Mouse (Mus musculus) lung, embryonic 16.5 days (tissue): Measurements from ENCODE around the gene Saysd1. TPM values are rescaled to one million over a fixed set of nuclear protein-coding genes. Genes with fewer than 3 reads are reported as not detected.

Source experiments
- ATAC-seq: fragments of 200-750 bp; cut with Nextera tagmentation; 2 replicates; pipeline ENCODE4 v1.8.0; 2017; ENCODE audit warnings: low read depth, mild to moderate bottlenecking, moderate library complexity
- H3K27ac ChIP-seq: fragments of 300-500 bp; sonication (generic); 2 replicates; pipeline ENCODE4 v1.5.1; 2014; ENCODE audit warnings: mild to moderate bottlenecking, control low read depth, low read length
- H3K27me3 ChIP-seq: fragments of 300-500 bp; sonication (generic); 2 replicates; pipeline ENCODE4 v1.6.1; 2014; ENCODE audit warnings: low read depth, low read length, mixed read lengths; ENCODE audit not compliant: control insufficient read depth, insufficient read depth
- H3K36me3 ChIP-seq: fragments of 300-500 bp; sonication (generic); 2 replicates; pipeline ENCODE4 v1.6.1; 2014; ENCODE audit warnings: low read length; ENCODE audit not compliant: control insufficient read depth, insufficient read depth
- H3K4me1 ChIP-seq: fragments of 300-500 bp; sonication (generic); replicated peaks from 2 replicates; pipeline ENCODE4 v1.6.1; 2014; ENCODE audit warnings: low read length, mixed read lengths; ENCODE audit not compliant: control insufficient read depth, insufficient read depth
- H3K4me2 ChIP-seq: fragments of 300-500 bp; sonication (generic); 2 replicates; pipeline ENCODE4 v1.6.1; 2014; ENCODE audit warnings: low read depth, low read length, control low read depth
- H3K4me3 ChIP-seq: fragments of 300-500 bp; sonication (generic); 2 replicates; pipeline ENCODE4 v1.5.1; 2014; ENCODE audit warnings: mild to moderate bottlenecking, low read length, control low read depth
- H3K9ac ChIP-seq: fragments of 300-500 bp; sonication (generic); 2 replicates; pipeline ENCODE4 v1.6.1; 2014; ENCODE audit warnings: low read length, control low read depth
- H3K9me3 ChIP-seq: fragments of 300-500 bp; sonication (generic); 2 replicates; pipeline ENCODE4 v1.6.1; 2016; ENCODE audit warnings: low read length; ENCODE audit not compliant: control insufficient read depth
- WGBS: fragments of 180-500 bp; shearing (Covaris S2); extraction: QIAGEN DNeasy Blood & Tissue Kit; methylation state at CpG from one replicate; pipeline ENCODE4 v1.1.7; 2014; 5-methylcytosine and 5-hydroxymethylcytosine counted together
- polyA plus RNA-seq: library from polyadenylated mRNA; unstranded; fragments of >200 nt; fragmentation: Nextera tagmentation; extraction: Ambion mirVana; gene quantifications from 2 replicates; pipeline ENCODE4 v1.2.1, GENCODE M21; 2015

The Saysd1 gene
- polyA plus RNA-seq, 1 experiment from 2014 or later = 12.4 TPM

DNA sequence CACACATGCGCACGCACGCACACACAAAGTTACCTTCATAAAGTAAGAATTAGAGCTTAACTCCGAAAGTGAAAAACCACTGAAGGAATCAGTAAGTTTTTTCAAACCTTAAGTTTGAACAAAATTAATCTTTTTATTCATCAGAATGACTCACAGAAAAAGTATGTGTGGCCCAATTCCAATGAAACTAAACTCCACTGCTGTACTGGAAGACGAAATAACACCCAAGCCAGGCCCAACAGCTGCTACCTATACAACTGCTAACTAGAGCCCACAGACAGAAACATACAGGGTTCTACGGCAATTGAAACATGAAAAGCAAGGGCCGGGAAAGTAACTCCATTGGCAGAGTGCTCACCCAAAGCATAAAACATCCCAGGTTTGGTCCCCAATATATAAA lies 62.8 kb downstream of the Saysd1 start:
- WGBS = 87% methylated on average over 7 of the region's 7 CpGs
- Histone ChIP-seq H3K9ac (no peak overlapping the region), H3K27ac (no peak overlapping the region), H3K27me3 (no peaks in the 10 kb centered on the region), H3K4me2 (no peak overlapping the region), H3K4me1 (no peaks in the 10 kb centered on the region), H3K36me3 (no peaks in the 10 kb centered on the region), H3K9me3 (no peaks in the 10 kb centered on the region), H3K4me3 (no peak overlapping the region)
- no peak for ATAC-seq

DNA sequence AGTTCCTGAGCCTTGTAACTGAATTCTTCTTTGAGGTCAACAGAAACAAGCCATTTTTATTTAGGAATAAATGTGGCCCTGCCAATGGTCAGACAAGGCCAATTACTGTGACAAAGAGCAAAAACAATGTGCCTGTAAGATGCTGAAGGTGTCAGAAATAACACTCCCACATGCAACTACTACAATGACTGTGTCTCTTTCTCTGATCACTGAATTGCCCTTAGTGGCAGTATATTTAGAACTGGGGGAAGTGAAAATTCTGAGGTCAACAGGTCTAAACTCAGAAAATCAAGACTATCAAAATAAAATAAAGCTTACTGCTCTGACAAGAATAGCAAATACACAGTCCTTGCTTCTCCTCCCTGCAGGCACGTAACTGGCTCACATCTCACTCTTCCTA lies 63.6 kb downstream of the Saysd1 start:
- no peak for ATAC-seq
- 69% methylated on average over 1 of the region's 1 CpGs for WGBS
- H3K9ac ChIP-seq = no peak overlapping the region
- no peaks in the 10 kb centered on the region for H3K27me3 ChIP-seq
- no peaks in the 10 kb centered on the region for H3K4me1 ChIP-seq
- no peak overlapping the region for H3K27ac ChIP-seq
- no peaks in the 10 kb centered on the region for H3K36me3 ChIP-seq
- no peak overlapping the region for H3K4me3 ChIP-seq
- H3K9me3 ChIP-seq = no peaks in the 10 kb centered on the region
- H3K4me2 ChIP-seq = no peak overlapping the region

DNA sequence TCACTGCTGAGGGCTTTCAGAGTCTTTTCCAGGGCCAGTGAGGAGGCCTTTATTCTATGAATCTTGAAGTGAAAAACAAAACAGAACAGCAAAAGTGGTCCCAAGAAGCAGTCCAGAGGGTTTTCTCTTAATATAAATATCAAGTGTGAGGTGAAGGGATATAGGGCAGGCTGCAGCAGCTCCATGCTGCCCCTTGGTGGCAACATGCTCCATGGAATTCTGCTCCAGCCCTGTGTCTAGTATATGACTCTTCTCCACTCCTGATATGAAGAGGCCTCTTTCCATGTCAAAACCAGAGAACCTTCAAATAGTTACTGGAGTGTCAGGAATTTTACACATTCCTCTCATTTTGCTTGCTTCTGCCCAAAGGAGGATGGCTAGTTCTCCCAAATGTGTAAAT lies 67.7 kb downstream of the Saysd1 start:
- H3K4me2 ChIP-seq = no peak overlapping the region
- no peaks in the 10 kb centered on the region for H3K36me3 ChIP-seq
- no peaks in the 10 kb centered on the region for H3K4me1 ChIP-seq
- no peak overlapping the region for H3K9ac ChIP-seq
- no peak for ATAC-seq
- no peaks in the 10 kb centered on the region for H3K27me3 ChIP-seq
- no peak overlapping the region for H3K27ac ChIP-seq
- no peaks in the 10 kb centered on the region for H3K9me3 ChIP-seq
- no peak overlapping the region for H3K4me3 ChIP-seq

DNA sequence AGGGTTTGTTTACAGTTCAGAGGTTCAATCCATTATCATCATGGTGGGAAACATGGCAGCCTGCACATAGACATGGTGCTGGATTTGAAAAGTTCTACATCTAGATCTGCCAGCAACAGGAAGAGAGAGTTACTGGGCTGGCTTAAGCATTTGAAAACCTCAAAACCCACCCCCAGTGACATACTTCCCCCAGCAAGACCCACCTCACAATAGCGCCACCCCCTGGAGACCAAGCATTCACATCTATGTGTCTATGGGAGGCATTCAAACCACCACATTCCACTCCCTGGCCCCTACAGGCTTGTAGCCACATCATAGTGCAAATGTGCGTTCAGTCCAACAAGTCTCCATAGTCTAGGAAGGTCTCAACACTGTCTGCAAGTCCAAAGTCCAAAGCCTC lies 70.0 kb downstream of the Saysd1 start:
- ATAC-seq = no peak
- 88% methylated on average over 2 of the region's 2 CpGs for WGBS

DNA sequence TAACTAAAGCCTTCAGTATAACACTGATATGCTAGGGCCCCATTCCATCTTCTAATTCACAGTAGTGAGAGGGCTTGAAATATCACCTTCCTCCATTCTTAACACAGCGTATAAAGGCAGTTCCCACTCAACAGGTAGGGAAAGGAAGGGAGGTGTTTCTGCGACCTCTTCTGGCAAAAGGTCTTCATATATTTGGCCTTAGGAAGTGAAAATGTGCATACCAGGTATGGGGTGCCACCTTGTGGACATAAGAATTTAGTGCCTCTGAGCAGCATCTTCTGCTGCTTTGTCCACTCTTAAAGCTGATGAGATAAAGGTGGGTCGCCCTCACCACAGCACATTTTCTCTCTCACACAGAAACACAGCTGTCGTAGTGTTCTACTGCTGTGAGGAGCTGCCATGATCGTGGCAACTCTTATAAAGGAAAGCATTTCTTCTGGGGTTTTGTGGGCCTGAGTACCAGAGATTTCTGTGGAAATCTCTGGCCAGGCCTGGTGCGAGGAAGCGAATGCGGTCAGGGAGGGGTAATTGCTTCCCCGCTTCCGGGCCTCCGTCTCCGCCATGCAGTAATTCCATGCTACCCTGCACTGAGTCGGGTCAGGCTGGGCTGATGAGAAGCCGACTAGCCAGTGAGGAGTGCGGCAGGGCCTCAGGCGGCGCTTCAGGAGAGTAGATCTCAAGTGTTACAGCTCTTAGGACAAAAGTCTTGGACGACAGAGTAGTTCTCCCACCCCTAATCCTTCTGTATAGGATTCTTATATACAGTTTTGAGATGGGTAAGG lies 70.8 kb downstream of the Saysd1 start:
- ATAC-seq = peak; percentile 60
- no peaks in the 10 kb centered on the region for H3K9me3 ChIP-seq
- no peak overlapping the region for H3K4me2 ChIP-seq
- no peaks in the 10 kb centered on the region for H3K27me3 ChIP-seq
- H3K4me3 ChIP-seq = no peak overlapping the region
- no peak overlapping the region for H3K27ac ChIP-seq
- no peaks in the 10 kb centered on the region for H3K4me1 ChIP-seq
- no peaks in the 10 kb centered on the region for H3K36me3 ChIP-seq
- WGBS = 37% methylated on average over 18 of the region's 18 CpGs
- H3K9ac ChIP-seq = no peak overlapping the region

More for the DNA sequence above, 70.0 kb downstream of the Saysd1 start:
- no peak overlapping the region for H3K27ac ChIP-seq
- no peaks in the 10 kb centered on the region for H3K36me3 ChIP-seq
- no peak overlapping the region for H3K4me2 ChIP-seq
- no peak overlapping the region for H3K9ac ChIP-seq
- no peak overlapping the region for H3K4me3 ChIP-seq
- H3K4me1 ChIP-seq = no peaks in the 10 kb centered on the region
- H3K9me3 ChIP-seq = no peaks in the 10 kb centered on the region
- H3K27me3 ChIP-seq = no peaks in the 10 kb centered on the region

DNA sequence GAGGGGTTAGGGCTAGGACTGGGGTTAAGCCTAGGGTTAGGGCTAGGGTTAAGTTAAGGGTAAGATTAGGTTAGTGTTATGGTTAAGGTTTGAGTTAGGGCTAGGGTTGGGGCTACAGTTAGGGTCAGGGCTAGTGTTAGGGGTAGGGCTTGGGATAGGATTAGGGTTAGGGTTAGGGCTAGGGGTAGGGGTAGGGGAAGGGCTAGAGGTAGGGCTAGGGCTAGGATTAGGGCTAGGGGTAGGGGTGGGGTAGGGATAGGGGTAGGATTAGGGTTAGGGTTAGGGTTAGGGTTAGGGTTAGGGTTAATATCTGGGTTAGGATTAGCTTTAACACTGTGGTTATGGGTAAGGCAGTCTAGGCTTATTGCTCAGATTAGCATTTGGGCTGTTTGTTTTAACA lies 73.6 kb downstream of the Saysd1 start:
- no peak overlapping the region for H3K4me3 ChIP-seq

DNA sequence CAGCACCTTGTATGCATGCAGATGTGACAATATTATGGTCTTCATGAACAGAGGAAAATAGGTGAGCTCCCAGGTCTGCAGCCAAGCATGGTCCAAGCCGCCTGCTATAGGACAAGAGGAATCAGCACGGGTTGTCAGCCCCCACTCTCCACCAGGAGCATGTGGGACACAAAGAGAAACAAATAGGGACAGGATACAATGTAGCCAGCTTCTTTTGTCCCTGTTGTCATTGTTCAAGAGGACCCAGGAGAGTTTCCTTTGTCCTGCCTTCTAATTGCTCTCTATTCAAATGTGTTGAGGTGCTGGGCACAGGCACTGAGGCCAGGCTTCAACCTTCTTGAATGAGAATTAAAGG lies 89.9 kb downstream of the Saysd1 start:
- H3K27me3 ChIP-seq = no peaks in the 10 kb centered on the region
- no peak overlapping the region for H3K4me2 ChIP-seq
- H3K27ac ChIP-seq = no peak overlapping the region
- 44% methylated on average over 2 of the region's 2 CpGs for WGBS
- no peak overlapping the region for H3K9ac ChIP-seq
- H3K9me3 ChIP-seq = no peaks in the 10 kb centered on the region
- no peak overlapping the region for H3K4me3 ChIP-seq
- ATAC-seq = no peak
- no peaks in the 10 kb centered on the region for H3K4me1 ChIP-seq
- no peaks in the 10 kb centered on the region for H3K36me3 ChIP-seq

More for the DNA sequence above, 73.6 kb downstream of the Saysd1 start:
- no peak overlapping the region for H3K4me2 ChIP-seq
- no peak overlapping the region for H3K27ac ChIP-seq
- H3K9me3 ChIP-seq = no peaks in the 10 kb centered on the region
- no peaks in the 10 kb centered on the region for H3K27me3 ChIP-seq
- ATAC-seq = no peak
- H3K9ac ChIP-seq = no peak overlapping the region
- no peaks in the 10 kb centered on the region for H3K36me3 ChIP-seq
- H3K4me1 ChIP-seq = no peaks in the 10 kb centered on the region

DNA sequence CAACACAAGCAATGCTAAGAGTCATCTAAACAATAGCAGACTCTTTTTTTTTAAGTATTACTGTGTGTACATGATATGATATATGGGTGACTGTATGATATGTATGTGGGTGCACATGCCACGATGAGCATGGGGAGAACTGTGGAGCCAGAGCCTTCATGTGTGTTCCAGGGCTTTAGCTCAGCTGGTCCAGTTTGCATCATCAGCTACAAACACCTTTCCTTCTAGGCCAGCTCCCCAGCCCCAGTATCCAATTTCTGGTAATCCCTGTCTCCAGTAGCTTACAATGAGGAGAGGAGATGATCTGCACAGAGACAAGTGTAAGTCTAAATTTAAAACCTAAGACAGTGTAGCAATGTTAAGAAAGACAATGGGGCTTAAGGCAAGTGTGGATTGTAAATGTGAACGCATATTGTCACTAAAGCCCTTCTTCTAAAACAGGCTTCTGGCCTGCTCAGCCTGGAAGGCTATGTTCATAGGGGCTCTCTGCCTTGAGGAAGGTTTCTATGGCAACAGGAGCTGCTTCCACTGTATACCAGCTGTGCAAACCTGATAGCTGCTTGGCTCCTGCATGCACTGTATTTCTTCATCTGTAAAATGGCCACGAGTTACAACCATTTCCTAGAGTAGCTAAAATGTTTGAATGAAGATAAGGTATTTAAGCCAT lies 90.4 kb downstream of the Saysd1 start:
- Histone ChIP-seq H3K9ac (no peak overlapping the region), H3K4me1 (no peaks in the 10 kb centered on the region), H3K36me3 (no peaks in the 10 kb centered on the region), H3K27ac (no peak overlapping the region), H3K4me2 (no peak overlapping the region), H3K27me3 (no peaks in the 10 kb centered on the region), H3K4me3 (no peak overlapping the region), H3K9me3 (no peaks in the 10 kb centered on the region)
- WGBS = 54% methylated on average over 3 of the region's 3 CpGs
- no peak for ATAC-seq

DNA sequence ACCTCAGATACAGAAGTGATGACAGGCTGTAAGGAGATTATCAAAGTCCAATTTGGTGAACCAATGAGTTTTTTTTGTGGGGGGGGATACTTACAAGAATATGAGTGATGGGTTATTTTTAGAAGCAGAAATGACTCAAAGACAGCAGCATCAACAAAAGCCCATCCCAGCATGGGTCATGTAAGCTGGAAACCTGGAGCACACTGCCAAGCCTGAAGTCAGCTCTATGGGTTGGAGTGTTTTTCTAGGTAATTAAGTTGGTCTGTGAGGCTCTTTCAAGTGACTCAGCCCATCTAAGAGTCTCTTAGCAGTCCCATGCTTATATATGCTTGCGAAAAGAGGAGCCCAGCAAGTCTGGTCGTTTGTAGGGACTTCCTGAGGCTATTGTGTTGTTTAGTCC lies 91.0 kb downstream of the Saysd1 start:
- H3K4me1 ChIP-seq = no peaks in the 10 kb centered on the region
- ATAC-seq = no peak
- no peak overlapping the region for H3K4me3 ChIP-seq
- 49% methylated on average over 2 of the region's 2 CpGs for WGBS
- no peaks in the 10 kb centered on the region for H3K36me3 ChIP-seq
- H3K9ac ChIP-seq = no peak overlapping the region
- H3K4me2 ChIP-seq = no peak overlapping the region
- no peaks in the 10 kb centered on the region for H3K9me3 ChIP-seq
- no peak overlapping the region for H3K27ac ChIP-seq
- H3K27me3 ChIP-seq = no peaks in the 10 kb centered on the region
